Mouse (Mus musculus): ENCODE data around the gene Dmkn.
"Not testable (repeated sequence)": the region's sequence is repeated elsewhere in the genome, so short reads cannot be mapped to it uniquely, and the experiment has no call there.

Gene Dmkn

GRCm38 (mm10) chr7:30763456-30763855 is at the start of gene Dmkn:
TSS of gene Dmkn (plus strand) at chr7:30763756.
- in situ Hi-C loops (cut with MboI; ENCODE audit: low sequenced_read_pairs), result no loop called here

GRCm38 (mm10) chr7:30717006-30717715 is 46.4 kb upstream of the Dmkn start:
- in situ Hi-C loops (cut with MboI; ENCODE audit: low sequenced_read_pairs), result no loop called here

GRCm38 (mm10) chr7:30717716-30718046 is 45.9 kb upstream of the Dmkn start:
- in situ Hi-C loops (cut with MboI; ENCODE audit: low sequenced_read_pairs), result no loop called here

- in situ Hi-C loops (cut with MboI; ENCODE audit: low sequenced_read_pairs), result no loop called here
These were observed 43.9 kb upstream of the Dmkn start for GRCm38 (mm10) chr7:30719669-30720068.

GRCm38 (mm10) chr7:30721286-30721685 is 42.3 kb upstream of the Dmkn start:
- in situ Hi-C loops (cut with MboI; ENCODE audit: low sequenced_read_pairs), result no loop called here

- in situ Hi-C loops (cut with MboI; ENCODE audit: low sequenced_read_pairs), result no loop called here
These were observed 40.1 kb upstream of the Dmkn start for GRCm38 (mm10) chr7:30723274-30723953.

GRCm38 (mm10) chr7:30728214-30728613 is 35.3 kb upstream of the Dmkn start:
- in situ Hi-C loops (cut with MboI; ENCODE audit: low sequenced_read_pairs), result no loop called here

- in situ Hi-C loops (cut with MboI; ENCODE audit: low sequenced_read_pairs), result no loop called here
These were observed 34.7 kb upstream of the Dmkn start for GRCm38 (mm10) chr7:30728739-30729395.

GRCm38 (mm10) chr7:30729396-30730063 is 34.0 kb upstream of the Dmkn start, which contains the start of gene Tmem147:
TSS of gene Tmem147 (minus strand) at chr7:30729540.
- in situ Hi-C loops (cut with MboI; ENCODE audit: low sequenced_read_pairs), result no loop called here

- in situ Hi-C loops (cut with MboI; ENCODE audit: low sequenced_read_pairs), result not testable (repeated sequence)
These were observed 33.4 kb upstream of the Dmkn start for GRCm38 (mm10) chr7:30730064-30730722.

- in situ Hi-C loops (cut with MboI; ENCODE audit: low sequenced_read_pairs), result no loop called here
These were observed 27.3 kb upstream of the Dmkn start for GRCm38 (mm10) chr7:30736211-30736610.

GRCm38 (mm10) chr7:30742570-30742969 is 21.0 kb upstream of the Dmkn start:
- in situ Hi-C loops (cut with MboI; ENCODE audit: low sequenced_read_pairs), result not testable (repeated sequence)

- in situ Hi-C loops (cut with MboI; ENCODE audit: low sequenced_read_pairs), result not testable (repeated sequence)
These were observed 19.9 kb upstream of the Dmkn start, which contains the start of gene Gapdhs for GRCm38 (mm10) chr7:30743617-30744016. TSS of gene Gapdhs (minus strand) at chr7:30743681.

GRCm38 (mm10) chr7:30744022-30744598 is 19.4 kb upstream of the Dmkn start:
- in situ Hi-C loops (cut with MboI; ENCODE audit: low sequenced_read_pairs), result no loop called here

GRCm38 (mm10) chr7:30747525-30748204 is 15.9 kb upstream of the Dmkn start:
- in situ Hi-C loops (cut with MboI; ENCODE audit: low sequenced_read_pairs), result no loop called here

GRCm38 (mm10) chr7:30749824-30750606 is 13.5 kb upstream of the Dmkn start:
- in situ Hi-C loops (cut with MboI; ENCODE audit: low sequenced_read_pairs), result no loop called here

- in situ Hi-C loops (cut with MboI; ENCODE audit: low sequenced_read_pairs), result no loop called here
These were observed 12.4 kb upstream of the Dmkn start, which contains the start of gene Sbsn for GRCm38 (mm10) chr7:30751086-30751669. TSS of gene Sbsn (plus strand) at chr7:30751471.

- in situ Hi-C loops (cut with MboI; ENCODE audit: low sequenced_read_pairs), result no loop called here
These were observed 6.6 kb upstream of the Dmkn start for GRCm38 (mm10) chr7:30757001-30757400.

- in situ Hi-C loops (cut with MboI; ENCODE audit: low sequenced_read_pairs), result no loop called here
These were observed 4.7 kb upstream of the Dmkn start for GRCm38 (mm10) chr7:30758853-30759252.

Measured in CH12F3 (cell line).